Mouse (Mus musculus) forebrain, postnatal 0 days (tissue): Measurements from ENCODE around the gene Tmem259. TPM values are rescaled to one million over a fixed set of nuclear protein-coding genes. Genes with fewer than 3 reads are reported as not detected.
A peak's percentile ranks its signal among the peaks of the same experiment; 100 is the strongest.
"Not testable (repeated sequence)": the region's sequence is repeated elsewhere in the genome, so short reads cannot be mapped to it uniquely, and the experiment has no call there.

Experiments
- ATAC-seq: fragments of 200-750 bp; cut with Nextera tagmentation; 2 replicates; pipeline ENCODE4 v1.8.0; 2017; ENCODE audit warnings: mild to moderate bottlenecking, moderate library complexity
- DNase-seq: peaks from one replicate; pipeline ENCODE4 v3.0.0-alpha.2; 2015
- H3K27ac ChIP-seq: fragments of 300-500 bp; sonication (generic); 2 replicates; pipeline ENCODE4 v1.5.1; 2014; ENCODE audit warnings: low read depth, mild to moderate bottlenecking, antibody characterized with exemption, low read length, moderate library complexity, mixed read lengths
- H3K27me3 ChIP-seq: fragments of 300-500 bp; sonication (generic); 2 replicates; pipeline ENCODE4 v1.6.1; 2014; ENCODE audit warnings: mild to moderate bottlenecking, low read length, mixed read lengths; ENCODE audit not compliant: insufficient read depth
- H3K36me3 ChIP-seq: fragments of 300-500 bp; sonication (generic); 2 replicates; pipeline ENCODE4 v1.6.1; 2014; ENCODE audit warnings: mild to moderate bottlenecking, moderate library complexity; ENCODE audit not compliant: insufficient read depth
- H3K4me1 ChIP-seq: fragments of 300-500 bp; sonication (generic); 2 replicates; pipeline ENCODE4 v1.6.1; 2014; ENCODE audit warnings: antibody characterized with exemption; ENCODE audit not compliant: insufficient read depth
- H3K4me2 ChIP-seq: fragments of 300-500 bp; sonication (generic); 2 replicates; pipeline ENCODE4 v1.6.1; 2014; ENCODE audit warnings: low read depth, mild to moderate bottlenecking, moderate library complexity
- H3K4me3 ChIP-seq: fragments of 300-500 bp; sonication (generic); 2 replicates; pipeline ENCODE4 v1.5.1; 2014; ENCODE audit warnings: low read depth, low read length, mixed read lengths
- H3K9ac ChIP-seq: fragments of 300-500 bp; sonication (generic); 2 replicates; pipeline ENCODE4 v1.6.1; 2014; ENCODE audit warnings: mild to moderate bottlenecking
- H3K9me3 ChIP-seq: fragments of 300-500 bp; sonication (generic); 2 replicates; pipeline ENCODE4 v1.6.1; 2016; ENCODE audit warnings: low read length
- CTCF ChIP-seq: sonication (generic); IDR thresholded peaks from 2 replicates; pipeline ENCODE4 v1.5.1; 2016; ENCODE audit warnings: antibody characterized with exemption, control low read depth, low read depth
- WGBS: fragments of 180-500 bp; shearing (Covaris S2); extraction: QIAGEN DNeasy Blood & Tissue Kit; methylation state at CpG from one replicate; pipeline ENCODE4 v1.1.7; 2014; 5-methylcytosine and 5-hydroxymethylcytosine counted together
- polyA plus RNA-seq: library from polyadenylated mRNA; unstranded; fragments of >200 nt; fragmentation: Nextera tagmentation; extraction: Ambion mirVana; gene quantifications from 2 replicates; pipeline ENCODE4 v1.2.1, GENCODE M21; 2015
- total RNA-seq: library from RNA; depleted of rRNA; stranded (reverse); fragments of >200 nt; gene quantifications from 2 replicates; pipeline ENCODE4 v1.2.3, GENCODE M21; 2014

Gene Tmem259
- total and polyA plus RNA-seq, 2 experiments from 2014 or later, result 26.5 to 129 TPM

- WGBS, result 90% methylated on average over 5 of the region's 5 CpGs
- no peak overlapping the region for H3K9ac ChIP-seq
- H3K36me3 ChIP-seq, result peaks cover 62% of the 10 kb centered on the region
- H3K4me3 ChIP-seq, result no peak overlapping the region
- no peak for TF ChIP-seq CTCF
- H3K4me2 ChIP-seq, result no peak overlapping the region
- DNase-seq (no peak), ATAC-seq (no peak)
- no peaks in the 10 kb centered on the region for H3K4me1 ChIP-seq
- H3K27ac ChIP-seq, result no peak overlapping the region
- no peaks in the 10 kb centered on the region for H3K9me3 ChIP-seq
- no peaks in the 10 kb centered on the region for H3K27me3 ChIP-seq
Observed at GRCm38 (mm10) chr10:79965325-79965724, 18.8 kb downstream of the Tmem259 start.

- Histone ChIP-seq H3K9ac (no peak overlapping the region), H3K36me3 (peaks cover 62% of the 10 kb centered on the region), H3K9me3 (no peaks in the 10 kb centered on the region), H3K4me3 (no peak overlapping the region), H3K4me2 (no peak overlapping the region), H3K4me1 (no peaks in the 10 kb centered on the region), H3K27me3 (no peaks in the 10 kb centered on the region), H3K27ac (no peak overlapping the region)
- no peak for DNase-seq
- 98% methylated on average over 7 of the region's 7 CpGs for WGBS
- TF ChIP-seq CTCF, result no peak
- ATAC-seq, result no peak
Observed at GRCm38 (mm10) chr10:79964727-79965126, 19.4 kb downstream of the Tmem259 start.

DNA sequence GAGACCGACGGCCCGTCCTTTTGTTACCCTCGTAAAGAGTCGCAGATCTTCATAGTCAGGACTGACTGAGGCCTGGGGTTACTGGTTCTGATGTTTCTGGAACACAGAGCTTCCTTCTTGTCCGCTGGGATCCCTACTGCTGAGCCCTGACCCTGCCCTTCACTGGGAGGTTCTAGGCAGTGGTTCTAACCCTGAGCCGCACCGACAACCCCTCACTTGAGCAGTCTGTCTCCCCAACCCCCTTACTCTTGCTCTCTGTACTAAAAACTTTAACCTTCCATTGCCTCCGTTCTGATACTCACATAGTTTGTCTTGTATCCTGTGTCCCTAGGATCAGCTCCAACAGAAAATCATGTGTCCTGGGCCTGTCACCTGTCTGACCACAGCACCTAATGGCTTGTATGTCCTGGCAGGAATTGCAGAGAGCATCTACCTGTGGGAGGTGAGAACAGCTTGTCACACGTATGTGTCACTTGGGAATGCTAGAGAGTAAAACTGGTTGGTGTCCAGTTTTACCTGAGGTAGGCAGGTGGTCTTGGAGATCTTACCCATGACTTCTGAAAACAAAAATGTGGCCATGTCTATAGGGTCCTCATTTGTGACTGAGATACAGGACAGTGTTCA is 23.3 kb downstream of the Tmem259 start:
- Histone ChIP-seq H3K36me3 (peaks cover 39% of the 10 kb centered on the region), H3K27me3 (no peaks in the 10 kb centered on the region), H3K4me2 (peak overlapping the region; percentile 86), H3K4me3 (peak overlapping the region; percentile 79), H3K4me1 (no peaks in the 10 kb centered on the region), H3K9me3 (no peaks in the 10 kb centered on the region), H3K9ac (peak overlapping the region; percentile 84), H3K27ac (no peak overlapping the region)
- WGBS, result 17% methylated on average over 10 of the region's 10 CpGs
- ATAC-seq (no peak), DNase-seq (no peak)
- TF ChIP-seq CTCF, result no peak

DNA sequence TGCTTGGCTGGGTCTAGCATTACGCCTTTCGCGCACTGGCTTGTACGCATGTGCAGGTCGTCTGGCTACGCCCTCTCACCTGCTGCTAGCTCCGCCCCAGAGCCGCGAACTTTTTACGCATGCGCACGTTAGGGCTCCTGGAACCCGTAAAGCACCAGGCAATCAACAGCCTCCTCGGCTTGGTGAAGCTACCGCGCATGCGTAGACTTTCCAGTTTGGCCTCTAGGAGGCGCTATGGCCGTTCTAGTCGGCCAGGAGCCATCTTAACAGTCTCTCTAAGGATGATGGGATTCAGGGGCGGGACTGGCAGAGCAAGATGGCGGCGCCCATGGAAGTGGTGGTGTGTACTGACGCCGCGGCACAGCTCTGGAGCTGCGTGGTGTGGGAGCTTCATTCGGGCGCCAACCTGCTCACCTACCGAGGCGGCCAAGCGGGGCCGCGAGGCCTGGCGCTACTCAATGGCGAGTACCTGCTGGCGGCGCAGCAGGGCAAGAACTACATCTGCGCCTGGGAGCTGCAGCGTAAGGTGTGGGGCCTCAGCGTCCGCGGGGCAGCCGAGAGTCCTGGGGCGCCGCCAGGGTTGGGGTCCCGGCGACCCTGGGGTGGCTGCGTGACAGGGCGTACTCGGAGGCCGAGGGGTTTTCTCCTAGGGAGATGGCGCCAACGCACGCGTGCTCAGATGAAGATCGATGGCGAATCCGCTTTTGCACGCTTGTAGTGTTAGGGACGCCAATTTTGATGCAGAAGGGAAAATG is 24.1 kb downstream of the Tmem259 start, which contains the start of gene Wdr18:
Gene Wdr18 (plus strand): TSS at position 306 of the 755 bp plus-strand sequence.
- Histone ChIP-seq H3K4me1 (no peaks in the 10 kb centered on the region), H3K27ac (peak within 1 kb of the TSS; percentile 69), H3K4me2 (peak within 1 kb of the TSS; percentile 86), H3K4me3 (peak within 1 kb of the TSS; percentile 79), H3K9me3 (no peaks in the 10 kb centered on the region), H3K36me3 (peaks cover 31% of the 10 kb centered on the region), H3K9ac (peak within 1 kb of the TSS; percentile 84), H3K27me3 (no peaks in the 10 kb centered on the region)
- TF ChIP-seq CTCF, result peak; percentile 99
- DNase-seq (peak; percentile 100), ATAC-seq (peak; percentile 97)
- WGBS, result 1% methylated on average over 61 of the region's 61 CpGs

- not testable (repeated sequence) for DNase-seq, H3K27me3 ChIP-seq, H3K27ac ChIP-seq, H3K9ac ChIP-seq, H3K9me3 ChIP-seq, ATAC-seq, H3K4me1 ChIP-seq
- Histone ChIP-seq H3K36me3 (peaks cover 25% of the 10 kb centered on the region), H3K4me3 (peak overlapping the region; percentile 79), H3K4me2 (peak overlapping the region; percentile 86)
- 32% methylated on average over 10 of the region's 10 CpGs for WGBS
Observed at GRCm38 (mm10) chr10:79959412-79959811, 24.7 kb downstream of the Tmem259 start.

DNA sequence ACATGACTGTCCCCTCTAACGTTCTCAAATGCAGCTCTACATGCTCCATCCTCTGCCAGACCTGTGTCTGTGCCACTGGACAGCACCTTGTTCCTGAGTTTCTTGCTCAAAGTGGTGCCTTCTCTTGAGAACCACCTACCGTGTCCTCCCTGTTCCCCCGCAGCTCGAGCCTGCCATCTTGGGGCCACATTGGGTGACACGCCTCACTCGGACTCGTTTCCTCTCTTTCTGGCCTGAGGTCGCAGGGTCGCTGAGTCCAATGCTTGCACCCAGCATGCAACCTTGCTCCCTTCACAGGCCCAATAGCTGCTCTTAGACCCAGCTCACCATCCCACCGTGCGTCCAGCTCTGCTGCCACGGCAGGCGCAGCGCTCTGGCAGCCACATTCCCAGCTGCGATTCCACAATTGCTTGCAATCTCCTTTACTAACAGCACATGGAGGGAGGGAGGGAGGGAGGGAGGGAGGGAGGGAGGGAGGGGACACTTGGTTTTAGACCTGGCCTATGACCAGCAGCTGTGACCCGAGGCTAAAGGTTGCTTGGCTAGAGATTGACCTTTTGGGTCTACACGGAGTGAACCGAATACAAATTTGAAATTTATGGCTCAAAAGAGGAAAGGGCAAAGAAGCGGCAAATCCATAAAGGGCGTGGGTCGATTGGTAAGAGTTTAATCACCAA is 25.9 kb downstream of the Tmem259 start:
- TF ChIP-seq CTCF, result peak; percentile 81
- Histone ChIP-seq H3K4me1 (no peaks in the 10 kb centered on the region), H3K9ac (no peak overlapping the region), H3K9me3 (no peaks in the 10 kb centered on the region), H3K4me3 (no peak overlapping the region), H3K27me3 (no peaks in the 10 kb centered on the region), H3K4me2 (no peak overlapping the region), H3K27ac (no peak overlapping the region), H3K36me3 (peaks cover 17% of the 10 kb centered on the region; the same call in 1 of the 2 replicates)
- DNase-seq (peak; percentile 55), ATAC-seq (no peak)
- 15% methylated on average over 21 of the region's 21 CpGs for WGBS

DNA sequence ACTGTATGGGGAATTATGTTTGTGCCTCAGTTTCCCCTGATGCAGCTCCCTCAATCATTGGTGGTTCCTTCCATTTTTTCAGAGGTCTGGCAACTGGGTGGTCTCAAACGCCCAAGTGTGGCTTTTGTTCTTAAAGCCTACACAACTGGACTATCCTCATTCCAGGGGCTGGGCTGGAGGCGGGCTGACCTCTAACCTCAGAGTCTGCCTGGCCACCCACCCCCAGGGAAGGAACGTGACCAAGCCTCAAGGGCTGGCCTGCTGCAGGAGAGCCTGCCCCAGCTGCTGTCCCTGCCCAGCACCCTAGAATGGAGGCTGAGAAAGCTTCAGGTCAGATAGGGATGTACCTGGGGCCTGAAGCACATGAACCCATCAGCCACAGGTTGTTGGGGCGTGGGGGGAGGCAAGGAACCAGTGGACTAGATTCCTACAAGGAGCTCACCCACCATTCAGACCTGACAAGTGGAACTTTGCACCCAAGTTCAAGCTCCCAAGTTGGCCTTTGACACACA is 27.4 kb downstream of the Tmem259 start:
- 27% methylated on average over 4 of the region's 4 CpGs for WGBS
- no peak for TF ChIP-seq CTCF
- no peak for DNase-seq
- Histone ChIP-seq H3K9ac (no peak overlapping the region), H3K4me2 (no peak overlapping the region), H3K36me3 (peaks cover 8% of the 10 kb centered on the region; the same call in 1 of the 2 replicates), H3K27me3 (no peaks in the 10 kb centered on the region), H3K4me1 (no peaks in the 10 kb centered on the region), H3K9me3 (no peaks in the 10 kb centered on the region), H3K27ac (no peak overlapping the region), H3K4me3 (no peak overlapping the region)
- no peak for ATAC-seq
